Mouse (Mus musculus) forebrain, embryonic 14.5 days (tissue): ENCODE results near the gene Prodh2. TPM values are rescaled to one million over a fixed set of nuclear protein-coding genes. Genes with fewer than 3 reads are reported as not detected.

Source experiments
- ATAC-seq: fragments of 200-750 bp; cut with Nextera tagmentation; 2 replicates; pipeline ENCODE4 v1.8.0; 2017; ENCODE audit warnings: mild to moderate bottlenecking, moderate library complexity
- DNase-seq: peaks from one replicate; pipeline ENCODE4 v3.0.0-alpha.2; 2015; ENCODE audit warnings: low spot score
- H3K27ac ChIP-seq: fragments of 300-500 bp; sonication (generic); 2 replicates; pipeline ENCODE4 v1.5.1; 2014; ENCODE audit warnings: low read depth, mild to moderate bottlenecking, control low read depth, low read length, moderate library complexity
- H3K27me3 ChIP-seq: fragments of 300-500 bp; sonication (generic); replicated peaks from 2 replicates; pipeline ENCODE4 v1.6.1; 2014; ENCODE audit warnings: low read length, control low read depth, mixed read lengths; ENCODE audit not compliant: control insufficient read depth, insufficient read depth
- H3K36me3 ChIP-seq: fragments of 300-500 bp; sonication (generic); 2 replicates; pipeline ENCODE4 v1.6.1; 2014; ENCODE audit warnings: low read length, control low read depth; ENCODE audit not compliant: control insufficient read depth, insufficient read depth
- H3K4me1 ChIP-seq: fragments of 300-500 bp; sonication (generic); 2 replicates; pipeline ENCODE4 v1.6.1; 2014; ENCODE audit warnings: antibody characterized with exemption, low read length, control low read depth; ENCODE audit not compliant: control insufficient read depth, insufficient read depth
- H3K4me2 ChIP-seq: fragments of 300-500 bp; sonication (generic); 2 replicates; pipeline ENCODE4 v1.6.1; 2014; ENCODE audit warnings: mild to moderate bottlenecking, control low read depth, low read length
- H3K4me3 ChIP-seq: fragments of 300-500 bp; sonication (generic); 2 replicates; pipeline ENCODE4 v1.5.1; 2014; ENCODE audit warnings: low read depth, low read length, control low read depth
- H3K9ac ChIP-seq: fragments of 300-500 bp; sonication (generic); 2 replicates; pipeline ENCODE4 v1.6.1; 2014; ENCODE audit warnings: mild to moderate bottlenecking, low read length, control low read depth, moderate library complexity
- H3K9me3 ChIP-seq: fragments of 300-500 bp; sonication (generic); replicated peaks from 2 replicates; pipeline ENCODE4 v1.6.1; 2016; ENCODE audit warnings: low read length, control low read depth, mixed read lengths; ENCODE audit not compliant: control insufficient read depth
- WGBS: fragments of 180-500 bp; shearing (Covaris S2); extraction: QIAGEN DNeasy Blood & Tissue Kit; methylation state at CpG from one replicate; pipeline ENCODE4 v1.1.7; 2014; 5-methylcytosine and 5-hydroxymethylcytosine counted together
- polyA plus RNA-seq: library from polyadenylated mRNA; unstranded; fragments of >200 nt; fragmentation: Nextera tagmentation; extraction: Ambion mirVana; gene quantifications from 2 replicates; pipeline ENCODE4 v1.2.1, GENCODE M21; 2014

Prodh2 gene
- polyA plus RNA-seq, 1 experiment from 2014 or later = not detected

GRCm38 (mm10) chr7:30526399-30526798, 33.0 kb downstream of the Prodh2 start:
- no peak overlapping the region for H3K4me2 ChIP-seq
- ATAC-seq = no peak
- peaks cover 95% of the 10 kb centered on the region for H3K36me3 ChIP-seq
- H3K27me3 ChIP-seq = no peaks in the 10 kb centered on the region
- no peak overlapping the region for H3K4me3 ChIP-seq
- no peak overlapping the region for H3K27ac ChIP-seq
- DNase-seq = no peak
- no peaks in the 10 kb centered on the region for H3K9me3 ChIP-seq
- no peak overlapping the region for H3K9ac ChIP-seq
- no peaks in the 10 kb centered on the region for H3K4me1 ChIP-seq
- WGBS = 21% methylated on average over 17 of the region's 17 CpGs

GRCm38 (mm10) chr7:30526981-30527380, 33.6 kb downstream of the Prodh2 start:
- Histone ChIP-seq H3K36me3 (peaks cover 100% of the 10 kb centered on the region), H3K9ac (no peak overlapping the region), H3K4me2 (no peak overlapping the region), H3K4me3 (no peak overlapping the region), H3K27me3 (no peaks in the 10 kb centered on the region), H3K4me1 (no peaks in the 10 kb centered on the region), H3K9me3 (no peaks in the 10 kb centered on the region), H3K27ac (no peak overlapping the region)
- 81% methylated on average over 14 of the region's 14 CpGs for WGBS
- no peak for ATAC-seq
- no peak for DNase-seq

GRCm38 (mm10) chr7:30531291-30531815, 37.9 kb downstream of the Prodh2 start:
- 0 out of 2 replicates have a peak overlapping the region, but pooled peaks have one; percentile 2 for H3K4me3 ChIP-seq
- peaks cover 69% of the 10 kb centered on the region for H3K36me3 ChIP-seq
- no peak for ATAC-seq
- no peaks in the 10 kb centered on the region for H3K9me3 ChIP-seq
- H3K27me3 ChIP-seq = no peaks in the 10 kb centered on the region
- 91% methylated on average over 9 of the region's 9 CpGs for WGBS
- peaks cover 19% of the 10 kb centered on the region for H3K4me1 ChIP-seq
- H3K27ac ChIP-seq = no peak overlapping the region
- H3K4me2 ChIP-seq = peak overlapping the region; percentile 16; the same call in 1 of the 2 replicates
- DNase-seq = no peak
- H3K9ac ChIP-seq = no peak overlapping the region; the same call in 1 of the 2 replicates

GRCm38 (mm10) chr7:30532931-30533330, 39.5 kb downstream of the Prodh2 start:
- H3K27me3 ChIP-seq = no peaks in the 10 kb centered on the region
- H3K4me1 ChIP-seq = peaks cover 19% of the 10 kb centered on the region
- peak overlapping the region; percentile 91 for H3K9ac ChIP-seq
- ATAC-seq = no peak
- WGBS = 13% methylated on average over 8 of the region's 8 CpGs
- peak overlapping the region; percentile 89 for H3K4me2 ChIP-seq
- DNase-seq = peak; percentile 35
- H3K4me3 ChIP-seq = peak overlapping the region; percentile 83
- H3K36me3 ChIP-seq = peaks cover 53% of the 10 kb centered on the region
- H3K9me3 ChIP-seq = no peaks in the 10 kb centered on the region
- peak overlapping the region; percentile 9; the same call in 1 of the 2 replicates for H3K27ac ChIP-seq

- Histone ChIP-seq H3K4me1 (peaks cover 19% of the 10 kb centered on the region), H3K36me3 (peaks cover 45% of the 10 kb centered on the region), H3K27ac (peak overlapping the region; percentile 93), H3K9me3 (no peaks in the 10 kb centered on the region), H3K9ac (peak overlapping the region; percentile 91), H3K27me3 (no peaks in the 10 kb centered on the region), H3K4me3 (peak overlapping the region; percentile 83), H3K4me2 (peak overlapping the region; percentile 89)
- WGBS = 2% methylated on average over 26 of the region's 26 CpGs
- ATAC-seq = peak; percentile 48
- DNase-seq = peak; percentile 44
Observed at GRCm38 (mm10) chr7:30533941-30534632, 40.7 kb downstream of the Prodh2 start.

- Histone ChIP-seq H3K4me2 (peak within 1 kb of the TSS; percentile 89), H3K27me3 (no peaks in the 10 kb centered on the region), H3K9ac (peak within 1 kb of the TSS; percentile 91), H3K4me1 (peaks cover 19% of the 10 kb centered on the region), H3K36me3 (peaks cover 43% of the 10 kb centered on the region), H3K4me3 (peak within 1 kb of the TSS; percentile 83), H3K9me3 (no peaks in the 10 kb centered on the region), H3K27ac (peak within 1 kb of the TSS; percentile 93)
- ATAC-seq (peak; percentile 93), DNase-seq (peak; percentile 100)
- 1% methylated on average over 58 of the region's 84 CpGs for WGBS
Observed at GRCm38 (mm10) chr7:30534633-30535577, 41.5 kb downstream of the Prodh2 start, which contains the start of gene Arhgap33. Gene Arhgap33 (minus strand): TSS chr7:30535060.

- Histone ChIP-seq H3K4me2 (no peak overlapping the region), H3K36me3 (peaks cover 34% of the 10 kb centered on the region), H3K9ac (no peak overlapping the region), H3K27ac (no peak overlapping the region), H3K27me3 (no peaks in the 10 kb centered on the region), H3K9me3 (no peaks in the 10 kb centered on the region), H3K4me1 (peaks cover 3% of the 10 kb centered on the region; the same call in 1 of the 2 replicates), H3K4me3 (no peak overlapping the region)
- 90% methylated on average over 7 of the region's 7 CpGs for WGBS
- DNase-seq (no peak), ATAC-seq (no peak)
Observed at GRCm38 (mm10) chr7:30540572-30540971, 47.1 kb downstream of the Prodh2 start.

- H3K4me3 ChIP-seq = no peak overlapping the region
- no peaks in the 10 kb centered on the region for H3K9me3 ChIP-seq
- peaks cover 48% of the 10 kb centered on the region for H3K36me3 ChIP-seq
- ATAC-seq (no peak), DNase-seq (no peak)
- WGBS = 92% methylated on average over 2 of the region's 2 CpGs
- no peaks in the 10 kb centered on the region for H3K27me3 ChIP-seq
- H3K4me2 ChIP-seq = no peak overlapping the region
- no peak overlapping the region for H3K27ac ChIP-seq
- H3K4me1 ChIP-seq = no peaks in the 10 kb centered on the region
- no peak overlapping the region for H3K9ac ChIP-seq
Observed at GRCm38 (mm10) chr7:30544327-30544726, 50.9 kb downstream of the Prodh2 start.
